Mouse (Mus musculus): ENCODE results near the gene Bbx. TPM values are rescaled to one million over a fixed set of nuclear protein-coding genes. Genes with fewer than 3 reads are reported as not detected.

The Bbx gene
- polyA plus RNA-seq, 1 experiment = 55.5 TPM

DNA sequence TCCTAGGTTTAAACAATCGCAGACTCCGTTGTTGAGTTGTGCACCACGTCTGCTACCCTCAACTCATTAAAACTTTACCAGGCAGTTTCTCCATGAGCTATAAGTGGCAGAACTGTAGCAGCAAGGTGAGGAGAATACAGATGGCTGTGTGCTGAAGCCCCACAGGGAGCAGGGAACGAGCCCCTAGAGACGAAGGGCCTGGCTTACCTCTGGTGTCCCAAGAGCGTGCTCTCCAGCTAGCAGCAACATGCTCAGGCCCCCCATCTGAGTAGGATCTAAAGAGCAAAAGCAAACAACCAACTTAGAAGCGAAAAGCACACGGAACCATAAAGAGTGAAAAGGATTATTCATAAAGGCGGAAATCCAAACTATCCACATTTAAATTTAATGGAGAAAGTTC lies 170.0 kb downstream of the Bbx start:
- no peak overlapping the region for H3K27ac ChIP-seq (ENCODE audit: control insufficient read depth, insufficient read depth, low read depth, low read length)
- TF ChIP-seq POLR2A (IDR thresholded peaks at IDR 0.05; ENCODE audit: control insufficient read depth, low read depth, low read length) = no peak
- no peak for TF ChIP-seq CTCF (IDR thresholded peaks at IDR 0.05; ENCODE audit: control insufficient read depth, insufficient read depth, insufficient replicate concordance, low read depth, low read length)
- H3K27me3 ChIP-seq (ENCODE audit: control insufficient read depth, insufficient read depth, low read length) = no peaks in the 10 kb centered on the region
- no peak overlapping the region for H3K4me3 ChIP-seq (ENCODE audit: control insufficient read depth, low read depth, low read length)
- H3K36me3 ChIP-seq (ENCODE audit: control insufficient read depth, insufficient read depth, low read length) = no peaks in the 10 kb centered on the region
- H3K4me1 ChIP-seq (ENCODE audit: control insufficient read depth, insufficient read depth, low read length) = no peaks in the 10 kb centered on the region

DNA sequence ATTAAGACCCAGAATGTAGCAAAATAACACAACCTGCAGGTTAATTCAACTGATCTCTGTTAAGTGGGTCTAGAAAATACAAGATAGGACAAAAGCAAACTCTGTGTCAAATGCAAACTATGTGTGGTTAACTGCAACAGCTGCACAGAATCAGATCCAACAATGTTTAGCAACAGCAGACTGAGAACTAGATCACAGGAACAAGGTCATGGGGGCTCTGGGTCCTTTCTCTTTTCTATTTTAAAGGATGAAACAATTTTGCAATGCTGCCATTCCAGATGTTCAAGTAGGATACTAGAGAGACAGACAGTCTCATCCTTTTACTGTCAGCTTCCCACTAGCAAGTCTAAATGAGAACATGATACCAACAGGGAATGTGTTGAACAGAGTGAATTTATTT lies 170.4 kb downstream of the Bbx start:
- Histone ChIP-seq H3K36me3 (ENCODE audit: control insufficient read depth, insufficient read depth, low read length) (no peaks in the 10 kb centered on the region), H3K27me3 (ENCODE audit: control insufficient read depth, insufficient read depth, low read length) (no peaks in the 10 kb centered on the region), H3K4me3 (ENCODE audit: control insufficient read depth, low read depth, low read length) (no peak overlapping the region), H3K27ac (ENCODE audit: control insufficient read depth, insufficient read depth, low read depth, low read length) (no peak overlapping the region), H3K4me1 (ENCODE audit: control insufficient read depth, insufficient read depth, low read length) (no peaks in the 10 kb centered on the region)
- TF ChIP-seq POLR2A (IDR thresholded peaks at IDR 0.05; ENCODE audit: control insufficient read depth, low read depth, low read length) (no peak), CTCF (IDR thresholded peaks at IDR 0.05; ENCODE audit: control insufficient read depth, insufficient read depth, insufficient replicate concordance, low read depth, low read length) (no peak)

DNA sequence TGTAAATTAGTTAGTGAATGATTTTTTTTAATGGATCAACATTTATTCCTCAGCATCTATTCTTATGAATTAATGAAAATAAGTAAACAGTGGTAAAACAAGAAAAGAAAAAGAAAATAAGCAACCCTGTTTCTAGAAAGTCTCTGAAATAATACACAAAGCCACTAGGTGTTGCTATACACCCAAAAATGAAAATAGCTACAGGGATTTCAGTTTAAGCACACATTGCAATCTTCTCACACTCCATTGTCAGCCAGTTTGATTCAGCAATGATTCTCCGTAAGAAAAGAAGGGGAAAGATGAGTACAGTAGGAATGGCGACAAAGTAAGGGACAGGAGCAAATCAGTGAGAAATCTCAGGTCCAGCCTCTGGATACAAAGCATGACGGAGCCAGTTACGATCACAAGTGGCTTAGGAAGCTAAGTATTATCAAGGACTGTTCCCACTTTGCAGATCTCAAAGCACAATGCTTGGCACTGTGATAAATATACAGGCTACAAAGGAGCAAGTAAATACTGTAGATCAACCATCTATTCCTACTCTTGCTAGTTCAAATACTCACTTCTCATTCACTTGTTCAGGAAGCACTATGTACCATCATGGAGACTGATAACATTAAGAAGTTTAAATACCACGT lies 177.5 kb downstream of the Bbx start:
- Histone ChIP-seq H3K4me3 (ENCODE audit: control insufficient read depth, low read depth, low read length) (no peak overlapping the region), H3K27ac (ENCODE audit: control insufficient read depth, insufficient read depth, low read depth, low read length) (no peak overlapping the region), H3K27me3 (ENCODE audit: control insufficient read depth, insufficient read depth, low read length) (no peaks in the 10 kb centered on the region), H3K36me3 (ENCODE audit: control insufficient read depth, insufficient read depth, low read length) (no peaks in the 10 kb centered on the region), H3K4me1 (ENCODE audit: control insufficient read depth, insufficient read depth, low read length) (no peaks in the 10 kb centered on the region)
- TF ChIP-seq CTCF (IDR thresholded peaks at IDR 0.05; ENCODE audit: control insufficient read depth, insufficient read depth, insufficient replicate concordance, low read depth, low read length) = no peak
- TF ChIP-seq POLR2A (IDR thresholded peaks at IDR 0.05; ENCODE audit: control insufficient read depth, low read depth, low read length) = no peak

DNA sequence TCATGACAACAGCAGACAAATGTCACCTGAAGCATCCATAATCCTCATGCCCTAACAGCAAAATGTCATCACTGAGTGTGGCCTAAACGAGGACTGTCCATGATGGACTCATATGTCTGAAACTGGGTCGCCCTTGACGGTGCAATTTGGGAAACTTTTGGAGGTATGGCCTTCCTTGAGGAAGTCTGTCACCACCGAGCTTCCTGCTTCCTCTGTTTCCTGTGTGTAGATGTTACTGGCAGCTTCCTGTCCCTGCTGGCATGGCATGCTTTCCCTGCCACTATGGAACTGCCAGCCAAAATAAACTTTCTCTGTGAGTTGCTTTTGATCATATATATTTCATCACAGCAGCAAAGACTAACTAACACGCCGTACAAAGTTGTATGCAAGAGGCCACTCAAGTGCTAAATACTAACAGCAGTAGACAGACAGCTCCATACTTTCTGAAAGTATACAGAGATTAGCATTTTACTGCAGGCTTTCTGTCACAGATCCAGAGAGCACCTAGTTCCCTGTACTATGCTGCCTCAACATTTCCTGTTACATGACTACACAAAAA lies 180.7 kb downstream of the Bbx start:
- TF ChIP-seq POLR2A (IDR thresholded peaks at IDR 0.05; ENCODE audit: control insufficient read depth, low read depth, low read length) (no peak), CTCF (IDR thresholded peaks at IDR 0.05; ENCODE audit: control insufficient read depth, insufficient read depth, insufficient replicate concordance, low read depth, low read length) (no peak)
- no peaks in the 10 kb centered on the region for H3K36me3 ChIP-seq (ENCODE audit: control insufficient read depth, insufficient read depth, low read length)
- no peaks in the 10 kb centered on the region for H3K4me1 ChIP-seq (ENCODE audit: control insufficient read depth, insufficient read depth, low read length)
- no peak overlapping the region for H3K27ac ChIP-seq (ENCODE audit: control insufficient read depth, insufficient read depth, low read depth, low read length)
- H3K4me3 ChIP-seq (ENCODE audit: control insufficient read depth, low read depth, low read length) = no peak overlapping the region
- no peaks in the 10 kb centered on the region for H3K27me3 ChIP-seq (ENCODE audit: control insufficient read depth, insufficient read depth, low read length)

DNA sequence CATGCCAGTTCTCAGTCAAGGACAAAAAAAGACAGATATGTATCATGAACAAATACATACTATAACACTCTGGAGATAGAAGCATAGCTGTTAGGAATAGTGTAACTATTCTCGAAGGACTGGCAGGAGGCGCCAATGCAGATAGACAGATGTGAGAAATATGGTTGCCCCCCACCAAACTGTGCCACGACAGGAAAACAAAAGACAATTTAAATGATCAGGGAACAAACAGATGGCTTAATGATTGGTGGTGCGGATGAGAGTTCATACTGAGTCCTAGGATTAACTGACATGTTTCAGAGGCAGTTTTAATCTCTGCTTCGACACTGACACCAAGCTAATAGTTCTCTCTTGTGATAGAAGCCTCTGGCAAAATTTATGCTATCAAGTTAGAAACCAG lies 181.7 kb downstream of the Bbx start:
- H3K27me3 ChIP-seq (ENCODE audit: control insufficient read depth, insufficient read depth, low read length) = no peaks in the 10 kb centered on the region
- no peak overlapping the region for H3K27ac ChIP-seq (ENCODE audit: control insufficient read depth, insufficient read depth, low read depth, low read length)
- H3K36me3 ChIP-seq (ENCODE audit: control insufficient read depth, insufficient read depth, low read length) = no peaks in the 10 kb centered on the region
- no peak for TF ChIP-seq CTCF (IDR thresholded peaks at IDR 0.05; ENCODE audit: control insufficient read depth, insufficient read depth, insufficient replicate concordance, low read depth, low read length)
- TF ChIP-seq POLR2A (IDR thresholded peaks at IDR 0.05; ENCODE audit: control insufficient read depth, low read depth, low read length) = no peak
- no peaks in the 10 kb centered on the region for H3K4me1 ChIP-seq (ENCODE audit: control insufficient read depth, insufficient read depth, low read length)
- H3K4me3 ChIP-seq (ENCODE audit: control insufficient read depth, low read depth, low read length) = no peak overlapping the region

DNA sequence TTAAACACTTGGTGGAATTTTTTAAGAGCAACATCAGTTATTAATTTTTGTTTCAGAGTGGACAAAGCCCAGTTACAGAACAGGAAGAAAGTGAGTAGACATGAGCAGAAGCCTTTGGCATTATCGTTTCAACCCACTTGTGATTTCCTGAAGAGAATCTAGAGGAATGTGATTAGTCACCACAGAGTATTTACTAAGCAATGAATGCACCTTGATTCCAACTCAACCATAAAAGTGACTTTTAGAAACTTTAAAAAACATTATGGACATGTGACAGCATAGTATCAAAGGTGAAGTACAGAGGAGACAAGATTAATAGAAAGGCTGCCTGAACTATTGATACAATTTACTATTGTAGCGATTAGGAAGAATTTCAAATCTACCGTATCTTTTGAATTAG lies 183.2 kb downstream of the Bbx start:
- TF ChIP-seq POLR2A (IDR thresholded peaks at IDR 0.05; ENCODE audit: control insufficient read depth, low read depth, low read length) = no peak
- no peak for TF ChIP-seq CTCF (IDR thresholded peaks at IDR 0.05; ENCODE audit: control insufficient read depth, insufficient read depth, insufficient replicate concordance, low read depth, low read length)
- Histone ChIP-seq H3K4me3 (ENCODE audit: control insufficient read depth, low read depth, low read length) (no peak overlapping the region), H3K4me1 (ENCODE audit: control insufficient read depth, insufficient read depth, low read length) (no peaks in the 10 kb centered on the region), H3K27ac (ENCODE audit: control insufficient read depth, insufficient read depth, low read depth, low read length) (no peak overlapping the region), H3K27me3 (ENCODE audit: control insufficient read depth, insufficient read depth, low read length) (no peaks in the 10 kb centered on the region), H3K36me3 (ENCODE audit: control insufficient read depth, insufficient read depth, low read length) (no peaks in the 10 kb centered on the region)

DNA sequence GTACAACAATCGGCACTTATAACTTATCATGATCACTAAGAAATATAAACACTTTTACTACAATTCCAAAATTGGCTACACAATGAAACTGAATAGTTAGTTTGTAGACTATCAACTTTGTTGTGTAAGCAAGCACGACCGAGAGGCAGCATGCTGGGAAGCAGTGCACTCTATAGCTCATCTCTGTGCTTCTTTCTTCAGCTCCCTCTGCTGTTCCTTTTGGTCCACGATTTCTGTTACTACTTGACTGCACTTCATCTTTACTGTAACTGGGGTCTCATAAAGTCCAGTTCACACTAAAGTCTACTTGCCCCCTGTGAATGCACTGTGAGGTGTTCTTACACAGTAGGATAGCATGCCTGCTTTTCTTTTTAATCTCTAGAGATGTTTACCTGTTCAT lies 189.7 kb downstream of the Bbx start:
- no peaks in the 10 kb centered on the region for H3K4me1 ChIP-seq (ENCODE audit: control insufficient read depth, insufficient read depth, low read length)
- H3K4me3 ChIP-seq (ENCODE audit: control insufficient read depth, low read depth, low read length) = no peak overlapping the region
- TF ChIP-seq POLR2A (IDR thresholded peaks at IDR 0.05; ENCODE audit: control insufficient read depth, low read depth, low read length) (no peak), CTCF (IDR thresholded peaks at IDR 0.05; ENCODE audit: control insufficient read depth, insufficient read depth, insufficient replicate concordance, low read depth, low read length) (no peak)
- H3K36me3 ChIP-seq (ENCODE audit: control insufficient read depth, insufficient read depth, low read length) = no peaks in the 10 kb centered on the region
- no peaks in the 10 kb centered on the region for H3K27me3 ChIP-seq (ENCODE audit: control insufficient read depth, insufficient read depth, low read length)
- no peak overlapping the region for H3K27ac ChIP-seq (ENCODE audit: control insufficient read depth, insufficient read depth, low read depth, low read length)
